Mouse (Mus musculus) heart, embryonic 15.5 days (tissue): Measurements from ENCODE around the gene Akap7. TPM values are rescaled to one million over a fixed set of nuclear protein-coding genes. Genes with fewer than 3 reads are reported as not detected.
"Not testable (repeated sequence)": the region's sequence is repeated elsewhere in the genome, so short reads cannot be mapped to it uniquely, and the experiment has no call there.

Experiments
- ATAC-seq: fragments of 200-750 bp; cut with Nextera tagmentation; replicated peaks from 2 replicates; pipeline ENCODE4 v1.8.0; 2017; ENCODE audit warnings: low read depth, moderate TSS enrichment; ENCODE audit not compliant: insufficient number of reproducible peaks, insufficient read depth, low FRiP score
- H3K27ac ChIP-seq: fragments of 300-500 bp; sonication (generic); 2 replicates; pipeline ENCODE4 v1.5.1; 2015; ENCODE audit warnings: mild to moderate bottlenecking, inconsistent platforms
- H3K27me3 ChIP-seq: fragments of 300-500 bp; sonication (generic); 2 replicates; pipeline ENCODE4 v1.6.1; 2015; ENCODE audit warnings: inconsistent platforms
- H3K36me3 ChIP-seq: fragments of 300-500 bp; sonication (generic); 2 replicates; pipeline ENCODE4 v1.6.1; 2015; ENCODE audit warnings: mild to moderate bottlenecking, inconsistent platforms
- H3K4me1 ChIP-seq: fragments of 300-500 bp; sonication (generic); replicated peaks from 2 replicates; pipeline ENCODE4 v1.6.1; 2015; ENCODE audit warnings: inconsistent platforms
- H3K4me2 ChIP-seq: fragments of 300-500 bp; sonication (generic); 2 replicates; pipeline ENCODE4 v1.6.1; 2015; ENCODE audit warnings: inconsistent platforms, mild to moderate bottlenecking, moderate library complexity
- H3K4me3 ChIP-seq: fragments of 300-500 bp; sonication (generic); 2 replicates; pipeline ENCODE4 v1.5.1; 2015; ENCODE audit warnings: mild to moderate bottlenecking, inconsistent platforms
- H3K9ac ChIP-seq: fragments of 300-500 bp; sonication (generic); 2 replicates; pipeline ENCODE4 v1.6.1; 2015; ENCODE audit warnings: mild to moderate bottlenecking, inconsistent platforms
- H3K9me3 ChIP-seq: fragments of 300-500 bp; sonication (generic); replicated peaks from 2 replicates; pipeline ENCODE4 v1.6.1; 2016; ENCODE audit warnings: inconsistent platforms
- WGBS: fragments of 180-500 bp; shearing (Covaris S2); methylation state at CpG from one replicate; pipeline ENCODE4 v1.1.7; 2015; ENCODE audit warnings: mixed read lengths; 5-methylcytosine and 5-hydroxymethylcytosine counted together
- polyA plus RNA-seq: library from polyadenylated mRNA; unstranded; fragments of >200 nt; fragmentation: Nextera tagmentation; extraction: Ambion mirVana; gene quantifications from 2 replicates; pipeline ENCODE4 v1.2.1, GENCODE M21; 2015

Gene Akap7
- polyA plus RNA-seq, 1 experiment from 2014 or later: 29.9 TPM

DNA sequence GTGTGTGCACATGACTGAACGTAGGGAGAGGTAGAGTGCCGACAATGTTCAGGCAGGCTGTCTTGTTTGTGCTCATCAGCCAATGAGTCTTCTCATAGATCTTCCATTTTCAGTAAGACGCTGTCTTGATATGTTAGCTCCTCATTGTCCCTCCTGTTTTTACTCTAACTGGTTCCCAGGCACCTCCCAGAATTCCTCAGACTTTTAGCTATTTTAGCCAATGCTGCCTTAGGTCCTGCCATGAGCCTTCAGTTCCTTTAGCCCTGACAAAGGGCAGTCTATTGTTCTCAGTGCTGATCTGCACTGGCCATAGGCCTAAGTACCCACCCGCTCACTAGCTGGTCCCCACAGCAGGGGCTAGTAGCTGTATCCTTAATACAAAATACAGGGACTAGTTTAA, 122.0 kb downstream of the Akap7 start:
- Histone ChIP-seq H3K4me2 (no peak overlapping the region), H3K27me3 (no peaks in the 10 kb centered on the region), H3K4me3 (no peak overlapping the region), H3K27ac (no peak overlapping the region), H3K9me3 (no peaks in the 10 kb centered on the region), H3K4me1 (no peaks in the 10 kb centered on the region), H3K9ac (no peak overlapping the region), H3K36me3 (no peaks in the 10 kb centered on the region)
- no peak for ATAC-seq
- WGBS: 86% methylated on average over 4 of the region's 4 CpGs

GRCm38 (mm10) chr10:25184819-25185603, 122.7 kb downstream of the Akap7 start:
- H3K4me2 ChIP-seq: no peak overlapping the region
- H3K36me3 ChIP-seq: no peaks in the 10 kb centered on the region
- no peak overlapping the region for H3K4me3 ChIP-seq
- ATAC-seq: no peak
- no peak overlapping the region for H3K9ac ChIP-seq
- no peaks in the 10 kb centered on the region for H3K27me3 ChIP-seq
- H3K9me3 ChIP-seq: no peaks in the 10 kb centered on the region
- 81% methylated on average over 10 of the region's 10 CpGs for WGBS
- no peak overlapping the region for H3K27ac ChIP-seq
- H3K4me1 ChIP-seq: no peaks in the 10 kb centered on the region

DNA sequence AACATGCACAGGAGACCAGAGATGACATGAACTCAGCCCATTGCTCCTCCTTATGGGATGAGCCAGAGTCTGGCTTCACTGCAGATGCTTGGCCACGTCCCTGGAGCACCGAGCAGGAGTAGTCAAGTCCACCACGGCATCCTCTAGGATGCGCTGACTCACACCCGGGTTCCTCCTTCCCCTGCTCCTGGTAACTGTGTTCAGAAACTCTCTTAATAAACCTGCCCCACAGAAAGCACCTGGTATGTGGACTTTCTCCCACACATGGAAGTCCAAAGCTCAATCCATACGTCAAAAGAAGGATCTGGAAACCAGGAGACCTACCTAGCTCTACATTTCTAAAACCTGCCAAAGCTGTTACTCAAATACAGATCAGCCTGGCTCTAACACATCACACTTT, 124.4 kb downstream of the Akap7 start:
- no peak overlapping the region for H3K9ac ChIP-seq
- no peak overlapping the region for H3K4me2 ChIP-seq
- no peaks in the 10 kb centered on the region for H3K9me3 ChIP-seq
- H3K4me1 ChIP-seq: no peaks in the 10 kb centered on the region
- WGBS: 91% methylated on average over 6 of the region's 6 CpGs
- no peak for ATAC-seq
- H3K36me3 ChIP-seq: no peaks in the 10 kb centered on the region
- H3K27ac ChIP-seq: no peak overlapping the region
- H3K27me3 ChIP-seq: no peaks in the 10 kb centered on the region
- no peak overlapping the region for H3K4me3 ChIP-seq

GRCm38 (mm10) chr10:25179030-25179429, 128.6 kb downstream of the Akap7 start:
- no peak overlapping the region for H3K4me2 ChIP-seq
- H3K36me3 ChIP-seq: no peaks in the 10 kb centered on the region
- no peak overlapping the region for H3K27ac ChIP-seq
- no peaks in the 10 kb centered on the region for H3K4me1 ChIP-seq
- no peak for ATAC-seq
- 58% methylated on average over 4 of the region's 4 CpGs for WGBS
- no peaks in the 10 kb centered on the region for H3K9me3 ChIP-seq
- no peak overlapping the region for H3K9ac ChIP-seq
- no peak overlapping the region for H3K4me3 ChIP-seq
- H3K27me3 ChIP-seq: no peaks in the 10 kb centered on the region

DNA sequence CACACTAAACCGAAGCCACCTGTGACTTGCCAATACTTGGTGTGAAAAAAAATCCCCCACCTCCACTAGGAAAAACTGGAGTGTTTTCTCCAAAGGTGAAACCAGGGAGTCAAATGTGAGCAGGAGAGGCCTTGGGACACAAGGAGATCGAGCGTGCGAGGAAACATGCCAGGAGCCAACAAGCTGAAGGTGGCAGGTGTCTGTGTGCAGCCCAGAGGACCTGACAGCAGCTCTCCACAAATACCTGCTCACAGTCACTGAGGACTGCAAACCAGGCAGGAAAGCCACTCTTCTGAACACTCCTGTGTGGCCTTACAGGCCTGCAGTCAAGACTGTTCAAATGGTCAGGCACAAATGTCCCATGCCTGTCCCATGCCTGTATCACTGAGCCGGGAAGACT, 130.4 kb downstream of the Akap7 start:
- H3K27ac ChIP-seq: no peak overlapping the region
- H3K9ac ChIP-seq: no peak overlapping the region
- no peaks in the 10 kb centered on the region for H3K9me3 ChIP-seq
- ATAC-seq: no peak
- H3K4me2 ChIP-seq: no peak overlapping the region
- H3K27me3 ChIP-seq: no peaks in the 10 kb centered on the region
- H3K36me3 ChIP-seq: no peaks in the 10 kb centered on the region
- no peak overlapping the region for H3K4me3 ChIP-seq
- H3K4me1 ChIP-seq: no peaks in the 10 kb centered on the region
- 86% methylated on average over 5 of the region's 5 CpGs for WGBS

GRCm38 (mm10) chr10:25174872-25175271, 132.8 kb downstream of the Akap7 start:
- H3K27ac ChIP-seq: no peak overlapping the region
- H3K36me3 ChIP-seq: no peaks in the 10 kb centered on the region
- H3K4me3 ChIP-seq: no peak overlapping the region
- no peaks in the 10 kb centered on the region for H3K9me3 ChIP-seq
- H3K4me2 ChIP-seq: no peak overlapping the region
- H3K27me3 ChIP-seq: no peaks in the 10 kb centered on the region
- ATAC-seq: no peak
- no peaks in the 10 kb centered on the region for H3K4me1 ChIP-seq
- 74% methylated on average over 2 of the region's 2 CpGs for WGBS
- no peak overlapping the region for H3K9ac ChIP-seq

GRCm38 (mm10) chr10:25167365-25168194, 140.1 kb downstream of the Akap7 start:
- no peak overlapping the region for H3K27ac ChIP-seq
- no peak overlapping the region for H3K4me2 ChIP-seq
- no peaks in the 10 kb centered on the region for H3K27me3 ChIP-seq
- 0 out of 2 replicates have a peak, but pooled peaks have one; percentile 14 for ATAC-seq
- H3K36me3 ChIP-seq: no peaks in the 10 kb centered on the region
- H3K4me1 ChIP-seq: no peaks in the 10 kb centered on the region
- H3K9me3 ChIP-seq: no peaks in the 10 kb centered on the region
- H3K9ac ChIP-seq: no peak overlapping the region
- 66% methylated on average over 6 of the region's 6 CpGs for WGBS
- H3K4me3 ChIP-seq: no peak overlapping the region

- WGBS: 45% methylated on average over 3 of the region's 3 CpGs
- H3K4me3 ChIP-seq, H3K9me3 ChIP-seq, H3K4me1 ChIP-seq, H3K27me3 ChIP-seq, ATAC-seq, H3K9ac ChIP-seq, H3K36me3 ChIP-seq, H3K27ac ChIP-seq, H3K4me2 ChIP-seq: not testable (repeated sequence)
Measured at GRCm38 (mm10) chr10:25163510-25163909, 144.2 kb downstream of the Akap7 start.

- Histone ChIP-seq H3K36me3 (no peaks in the 10 kb centered on the region), H3K9me3 (no peaks in the 10 kb centered on the region), H3K4me3 (no peak overlapping the region), H3K4me1 (no peaks in the 10 kb centered on the region), H3K27me3 (no peaks in the 10 kb centered on the region), H3K27ac (no peak overlapping the region), H3K9ac (no peak overlapping the region), H3K4me2 (no peak overlapping the region)
- ATAC-seq: no peak
- 39% methylated on average over 2 of the region's 2 CpGs for WGBS
Measured at GRCm38 (mm10) chr10:25161701-25162100, 146.0 kb downstream of the Akap7 start.

- Histone ChIP-seq H3K36me3 (no peaks in the 10 kb centered on the region), H3K27me3 (no peaks in the 10 kb centered on the region), H3K9me3 (no peaks in the 10 kb centered on the region), H3K4me3 (no peak overlapping the region), H3K9ac (no peak overlapping the region), H3K4me1 (no peaks in the 10 kb centered on the region), H3K4me2 (no peak overlapping the region), H3K27ac (no peak overlapping the region)
- WGBS: 74% methylated on average over 5 of the region's 5 CpGs
- no peak for ATAC-seq
Measured at GRCm38 (mm10) chr10:25158651-25159050, 149.0 kb downstream of the Akap7 start.

- Histone ChIP-seq H3K4me1 (no peaks in the 10 kb centered on the region), H3K27ac (no peak overlapping the region), H3K9ac (no peak overlapping the region), H3K4me3 (no peak overlapping the region), H3K27me3 (no peaks in the 10 kb centered on the region), H3K36me3 (no peaks in the 10 kb centered on the region), H3K9me3 (no peaks in the 10 kb centered on the region), H3K4me2 (no peak overlapping the region)
- no peak for ATAC-seq
Measured at GRCm38 (mm10) chr10:25157339-25157738, 150.3 kb downstream of the Akap7 start.
